Mouse (Mus musculus): Measurements from ENCODE around the gene Slc6a16. TPM values are rescaled to one million over a fixed set of nuclear protein-coding genes. Genes with fewer than 3 reads are reported as not detected.

The Slc6a16 gene
- polyA plus RNA-seq, 1 experiment: 0.32 TPM

DNA sequence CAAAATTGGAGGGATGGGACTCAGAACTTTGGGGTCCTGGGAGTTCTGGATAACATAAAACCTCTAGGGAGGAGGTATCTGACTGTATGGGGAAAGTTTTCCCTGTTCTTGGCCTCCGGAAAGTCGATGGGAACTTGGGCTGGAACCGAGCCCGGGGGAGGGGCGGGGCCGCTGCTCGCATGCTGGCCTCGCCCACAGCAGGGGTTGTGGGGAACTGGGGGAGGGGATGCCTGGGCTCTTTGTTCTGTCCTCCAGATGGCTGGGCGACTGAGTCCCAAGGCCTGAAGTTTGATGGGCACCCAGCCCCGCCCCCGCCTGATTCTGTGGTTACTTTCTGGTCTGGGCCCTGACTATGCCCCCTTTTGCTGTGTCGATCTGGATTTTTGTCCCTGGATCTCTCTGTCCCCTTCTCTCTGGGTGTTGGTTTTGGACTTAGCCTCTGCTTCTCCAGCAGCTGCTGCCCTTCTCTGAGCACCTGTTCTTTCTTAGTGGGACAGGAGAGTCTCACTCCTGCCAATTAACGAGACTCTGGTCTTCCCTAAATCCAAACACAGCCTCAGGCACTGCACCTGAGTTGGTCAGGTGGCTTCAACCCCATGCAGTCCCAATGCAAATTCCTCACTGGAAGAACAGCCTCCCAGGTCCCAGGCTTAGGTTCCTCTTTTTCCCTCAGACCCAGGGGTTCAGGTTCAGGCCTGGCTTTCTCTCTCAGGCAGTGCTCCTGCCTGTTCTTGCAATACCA, 24.3 kb upstream of the Slc6a16 start:
- DNase-seq (ENCODE audit: low read depth): no peak

DNA sequence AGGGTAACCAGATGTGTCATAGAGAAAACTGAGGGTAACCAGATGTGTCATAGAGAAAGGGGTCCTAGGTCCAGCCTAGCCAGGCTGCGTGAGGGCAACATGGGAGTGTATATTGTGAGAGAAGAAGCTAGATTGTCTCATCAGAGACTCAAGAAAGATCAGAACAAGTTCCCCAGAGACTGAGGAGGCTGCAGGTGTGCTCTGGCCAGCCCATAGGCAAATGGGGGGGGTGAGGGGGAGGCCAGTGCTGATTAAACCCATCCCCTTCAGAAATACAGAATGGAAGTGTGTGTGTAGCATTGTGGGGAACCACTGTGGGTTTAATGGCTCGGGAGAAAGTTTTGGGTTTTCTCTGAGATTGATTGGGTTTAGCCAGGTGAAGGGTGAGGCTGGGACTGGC, 19.2 kb upstream of the Slc6a16 start:
- DNase-seq (ENCODE audit: low read depth): no peak

DNA sequence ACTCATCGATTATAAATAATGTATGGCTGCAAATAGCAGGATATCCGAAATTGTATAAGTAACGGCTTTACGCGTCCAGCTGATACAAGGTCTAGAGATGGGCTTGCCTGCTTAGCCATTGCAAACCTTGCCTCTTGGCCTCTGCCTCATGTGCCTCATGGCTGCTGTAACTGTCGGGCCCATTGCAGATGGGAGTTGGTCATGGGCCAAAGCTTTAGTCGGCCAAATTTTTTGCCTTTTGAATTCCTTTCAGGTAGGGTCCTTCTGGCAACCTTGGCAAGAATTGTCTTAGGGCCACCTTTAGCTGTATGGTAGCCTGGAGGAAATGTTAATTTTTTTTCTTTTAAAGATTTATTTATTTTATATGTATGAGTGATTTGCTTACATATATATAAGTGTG, 16.1 kb upstream of the Slc6a16 start:
- DNase-seq (ENCODE audit: low read depth): no peak

DNA sequence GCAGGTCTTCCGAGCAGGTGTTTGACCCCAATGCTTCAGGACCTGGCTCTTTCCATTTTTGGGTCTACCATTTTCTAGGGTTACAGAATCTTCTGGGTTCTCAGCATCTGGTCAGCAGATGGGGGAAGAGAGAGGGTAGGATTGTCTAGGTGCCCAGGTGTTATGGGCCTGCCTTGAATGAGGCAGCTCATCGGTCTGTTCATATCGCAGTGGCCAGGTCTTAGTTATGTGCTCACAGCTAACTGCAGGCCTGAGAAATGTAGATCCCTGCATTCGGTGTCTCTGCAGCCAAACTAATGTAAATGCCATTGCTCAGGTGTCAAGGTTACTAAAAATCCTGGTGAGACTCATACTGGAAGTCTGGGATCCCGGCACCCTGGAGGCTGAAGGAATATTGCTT, 14.5 kb upstream of the Slc6a16 start:
- DNase-seq (ENCODE audit: low read depth): no peak

DNA sequence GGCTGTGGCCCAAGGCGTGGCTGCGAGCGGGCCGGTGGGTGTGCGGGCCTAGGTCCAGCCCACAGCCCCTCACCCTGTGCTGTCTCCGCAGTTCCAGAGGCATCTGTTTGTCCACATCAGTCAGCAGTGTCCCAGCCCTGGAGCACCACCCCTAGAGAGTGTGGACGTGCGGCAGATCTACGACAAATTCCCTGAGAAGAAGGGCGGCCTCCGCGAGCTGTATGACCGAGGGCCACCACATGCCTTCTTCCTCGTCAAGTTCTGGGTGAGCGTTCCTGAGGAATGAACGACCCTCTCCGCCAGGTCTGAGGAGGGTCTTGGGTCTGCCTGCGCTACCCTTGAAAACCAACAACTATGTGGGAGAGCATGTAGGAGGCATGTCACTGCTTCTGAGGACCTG, 12.3 kb upstream of the Slc6a16 start:
- DNase-seq (ENCODE audit: low read depth): no peak

DNA sequence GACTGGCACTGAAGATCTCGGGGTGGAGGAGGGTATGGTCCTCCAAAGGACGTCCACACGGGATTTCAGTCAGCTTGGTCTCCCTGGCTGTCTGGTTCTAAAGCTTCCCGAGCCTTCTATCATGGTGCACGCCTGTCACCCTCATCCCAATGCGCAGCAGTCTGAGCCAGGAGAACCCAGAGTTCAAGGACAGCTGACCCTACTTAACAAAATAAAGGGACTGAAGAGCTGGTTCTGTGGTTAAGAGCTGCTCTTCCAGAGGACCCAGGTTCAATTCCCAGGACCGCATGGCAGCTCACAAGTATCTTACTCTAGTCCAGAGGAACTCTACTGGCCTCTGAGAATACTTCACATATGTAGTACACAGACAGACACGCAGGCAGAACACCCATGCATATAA, 11.8 kb upstream of the Slc6a16 start:
- no peak for DNase-seq (ENCODE audit: low read depth)

DNA sequence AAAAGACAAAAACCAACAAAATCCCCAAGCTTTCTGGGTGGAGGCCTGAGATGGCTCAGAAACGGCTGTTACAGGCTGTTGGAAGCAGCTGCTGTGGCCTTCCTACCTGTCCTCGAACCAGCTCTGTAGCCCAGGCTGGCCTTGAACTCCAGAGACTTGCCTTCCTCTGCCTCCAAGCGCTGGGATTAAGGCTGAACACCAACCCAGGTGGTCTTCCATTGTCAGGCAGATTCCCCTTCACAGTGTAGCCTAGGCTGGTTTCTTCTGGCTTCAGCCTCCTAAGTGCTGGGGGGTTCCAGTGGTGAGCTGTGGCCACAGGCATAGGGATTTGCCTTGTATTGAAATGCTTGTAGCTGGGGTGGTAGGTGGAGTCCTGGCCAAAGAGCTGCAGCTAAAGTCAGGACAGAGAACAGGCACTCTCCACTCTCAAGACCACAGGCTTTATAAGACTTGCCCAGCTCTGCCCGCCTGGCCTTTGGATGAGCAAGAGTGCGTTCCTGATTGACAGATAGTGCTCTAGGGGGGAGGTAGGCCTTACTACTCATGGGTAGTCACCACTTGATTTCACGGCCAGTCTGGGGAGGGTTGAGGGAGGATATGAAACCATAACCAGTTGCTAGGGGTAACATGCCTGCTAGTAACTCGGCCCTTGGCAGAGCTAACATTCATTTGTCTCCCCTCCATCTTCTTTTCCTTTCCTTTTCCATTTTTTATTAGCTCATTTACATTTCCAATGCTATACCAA, 11.3 kb upstream of the Slc6a16 start:
- no peak for DNase-seq (ENCODE audit: low read depth)

DNA sequence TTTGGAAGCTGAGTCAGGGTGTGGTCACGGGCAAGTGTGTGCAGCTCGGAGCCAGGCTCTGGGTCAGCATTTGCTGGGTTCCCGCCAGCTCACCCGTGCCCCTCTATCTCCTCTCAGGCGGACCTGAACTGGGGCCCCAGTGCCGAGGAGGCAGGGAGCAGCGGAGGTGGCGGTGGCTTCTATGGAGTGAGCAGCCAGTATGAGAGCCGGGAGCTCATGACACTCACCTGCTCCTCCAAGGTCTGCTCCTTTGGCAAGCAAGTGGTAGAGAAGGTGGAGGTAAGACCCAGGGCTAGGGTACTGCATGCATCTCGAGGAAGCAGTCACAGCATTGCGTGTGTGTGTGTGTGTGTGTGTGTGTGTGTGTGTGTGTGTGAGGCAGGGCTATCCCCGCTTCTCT, 9.7 kb upstream of the Slc6a16 start:
- DNase-seq (ENCODE audit: low read depth): no peak

DNA sequence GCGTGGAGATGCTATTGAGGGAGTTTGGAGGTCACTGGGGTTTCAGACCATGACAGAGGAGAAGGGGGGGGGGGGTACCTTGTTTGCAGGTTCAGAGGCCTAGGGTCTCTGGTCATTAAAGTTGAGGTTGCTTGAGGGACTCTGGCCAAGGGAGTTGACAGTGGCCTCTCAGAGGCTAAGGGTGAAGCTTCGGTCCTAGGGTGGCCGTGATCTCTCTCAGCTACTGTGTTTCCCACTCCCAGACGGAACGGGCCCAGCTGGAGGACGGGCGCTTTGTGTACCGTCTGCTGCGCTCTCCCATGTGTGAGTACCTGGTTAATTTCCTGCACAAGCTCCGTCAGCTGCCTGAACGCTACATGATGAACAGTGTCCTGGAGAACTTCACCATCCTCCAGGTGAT, 8.9 kb upstream of the Slc6a16 start:
- DNase-seq (ENCODE audit: low read depth): no peak

DNA sequence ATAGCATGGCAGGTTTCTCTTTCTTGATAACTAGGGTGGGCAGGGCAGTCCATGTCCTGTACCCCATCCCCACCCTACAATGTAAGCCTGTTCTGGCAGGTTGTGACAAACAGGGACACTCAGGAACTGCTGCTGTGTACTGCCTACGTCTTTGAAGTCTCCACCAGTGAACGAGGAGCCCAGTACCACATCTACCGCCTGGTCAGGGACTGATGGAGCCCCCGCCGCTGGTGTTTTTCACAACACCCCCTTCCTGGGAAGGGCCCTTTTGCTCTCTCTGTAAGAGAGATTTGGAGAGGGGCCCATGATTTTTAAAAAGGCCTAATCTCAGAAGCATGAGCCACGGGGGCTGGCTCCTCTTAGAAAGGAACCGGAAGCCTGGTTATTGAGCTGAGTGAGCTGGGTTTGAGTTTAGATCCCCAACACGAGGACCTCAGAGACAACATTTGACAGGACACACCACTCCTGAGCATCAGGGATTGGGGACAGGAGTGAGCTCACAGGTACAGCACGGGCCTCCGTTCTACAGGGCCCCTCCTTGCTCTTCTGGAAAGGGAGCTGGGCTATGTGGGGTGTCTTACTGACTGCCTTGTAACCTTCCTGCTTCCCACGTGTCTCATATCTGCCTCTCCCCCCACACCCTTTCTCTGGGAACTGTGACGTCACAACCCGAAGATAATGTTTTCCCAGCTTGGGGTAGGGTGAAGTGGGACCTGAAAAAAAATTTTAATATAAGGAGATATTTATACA, 8.0 kb upstream of the Slc6a16 start:
- no peak for DNase-seq (ENCODE audit: low read depth)

DNA sequence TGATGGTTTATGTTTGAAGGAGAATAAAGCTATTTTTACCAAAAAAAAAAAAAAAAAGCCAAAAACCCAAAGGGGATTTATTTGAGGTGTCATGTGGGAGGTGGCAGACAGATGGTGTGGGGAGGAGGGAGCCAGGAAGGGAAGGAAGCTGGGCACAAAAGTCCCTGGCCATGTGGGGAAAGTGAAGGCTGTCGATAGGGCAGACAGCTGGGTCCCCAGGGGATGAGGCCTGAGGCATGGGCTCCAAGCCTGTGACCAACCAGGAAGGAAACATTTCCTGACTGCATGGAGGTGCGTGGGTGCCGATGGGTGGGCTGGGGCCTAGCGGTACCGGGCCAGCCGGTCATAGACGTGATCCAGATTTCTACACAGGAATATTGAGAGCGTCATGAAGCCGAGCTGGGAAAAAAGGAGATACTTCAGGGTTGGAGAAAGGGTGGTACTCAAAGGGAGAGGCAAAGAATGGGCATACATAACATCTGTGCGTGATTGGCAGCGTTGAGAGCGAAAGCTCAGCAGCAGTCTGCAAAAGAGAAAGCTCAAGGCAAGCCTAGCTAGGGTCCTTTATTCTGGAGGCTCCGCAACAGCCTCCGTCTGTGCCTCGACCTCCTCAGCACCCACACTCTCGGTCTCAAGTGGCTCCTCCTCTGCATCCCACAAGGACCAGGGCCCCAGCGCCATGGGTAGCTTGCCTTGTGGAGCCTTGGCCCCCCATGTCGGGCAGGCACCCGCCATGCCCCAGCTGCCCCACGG, 7.1 kb upstream of the Slc6a16 start:
- no peak for DNase-seq (ENCODE audit: low read depth)

DNA sequence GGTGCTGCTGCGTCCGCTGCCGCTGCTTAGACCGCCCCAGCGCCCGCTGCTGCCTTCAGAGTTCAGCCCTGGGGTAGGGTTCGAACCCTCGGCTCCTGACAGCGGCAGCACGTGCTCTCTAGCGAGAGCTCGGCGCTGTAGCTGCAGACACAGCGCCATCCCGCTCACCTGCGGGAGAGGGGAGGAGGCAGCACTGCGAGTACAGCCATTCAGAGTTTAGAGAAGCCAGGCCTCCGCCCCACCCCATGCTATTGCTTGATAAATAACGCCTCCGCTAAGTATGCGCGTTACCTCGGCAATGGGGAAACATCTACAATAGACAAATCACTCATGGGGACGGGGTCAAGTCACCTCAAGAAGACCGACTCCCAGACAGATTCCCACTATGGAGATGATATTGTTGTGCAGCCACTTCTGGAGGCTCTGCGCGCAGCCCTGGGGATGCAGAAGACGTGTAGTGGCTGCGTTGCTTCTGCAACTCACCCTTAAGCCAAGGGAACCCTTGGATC, 6.5 kb upstream of the Slc6a16 start:
- no peak for DNase-seq (ENCODE audit: low read depth)

DNA sequence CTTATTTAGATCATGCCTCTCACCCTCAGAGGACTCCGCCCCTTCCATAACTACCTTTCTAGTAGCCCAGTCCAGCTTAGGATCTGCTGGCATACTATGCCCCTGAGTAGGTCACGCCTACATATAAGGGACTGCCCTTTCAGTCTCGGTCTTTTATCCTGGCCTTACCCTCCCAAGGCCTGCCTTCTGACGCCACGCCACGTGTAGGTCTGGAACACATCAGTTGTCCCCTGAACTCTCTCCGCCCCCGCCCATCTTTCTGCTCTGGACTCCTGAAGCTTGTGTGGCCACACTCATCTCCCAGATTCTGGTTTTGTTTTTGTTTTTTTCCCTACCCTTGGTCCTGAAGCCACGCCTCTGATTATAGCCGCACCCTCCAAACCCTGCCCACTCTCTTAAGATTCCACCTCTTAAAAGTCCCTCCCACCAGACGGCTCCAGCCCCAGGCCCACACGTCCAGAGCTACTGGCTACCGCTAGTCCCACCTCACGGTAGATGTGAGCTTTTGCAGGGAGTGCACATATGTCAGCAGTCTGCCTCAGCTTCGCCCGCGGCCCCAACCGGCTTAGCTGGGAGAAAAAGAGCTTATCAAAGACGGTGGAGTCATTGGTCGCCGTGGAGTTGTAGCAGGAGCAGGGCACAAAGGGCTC, 5.8 kb upstream of the Slc6a16 start:
- DNase-seq (ENCODE audit: low read depth): no peak

DNA sequence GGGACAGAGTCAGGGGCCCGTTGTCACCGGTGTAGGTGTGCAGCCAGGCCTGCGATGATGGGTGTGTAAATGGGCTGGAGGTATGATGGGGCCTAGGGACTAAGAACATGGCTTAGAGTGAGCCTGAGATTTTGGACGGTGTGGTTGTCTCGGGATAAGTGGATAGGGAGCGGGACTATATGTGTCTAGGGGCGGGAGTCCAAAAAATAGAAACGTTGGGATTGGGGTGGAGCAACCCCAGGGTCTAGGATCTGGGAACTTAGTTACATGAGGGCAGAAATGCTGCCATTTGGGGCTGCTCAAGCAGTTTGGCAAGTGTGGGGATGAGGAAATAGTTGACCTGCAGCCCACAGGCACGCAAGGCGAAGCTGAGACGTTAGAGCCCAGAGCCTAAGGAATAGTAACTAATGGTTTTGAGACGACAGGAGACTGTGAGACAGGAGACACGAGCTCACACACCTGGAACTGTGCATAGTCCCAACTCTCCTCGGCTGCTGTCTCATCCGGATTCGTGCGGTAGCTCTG, 5.2 kb upstream of the Slc6a16 start:
- DNase-seq (ENCODE audit: low read depth): no peak

DNA sequence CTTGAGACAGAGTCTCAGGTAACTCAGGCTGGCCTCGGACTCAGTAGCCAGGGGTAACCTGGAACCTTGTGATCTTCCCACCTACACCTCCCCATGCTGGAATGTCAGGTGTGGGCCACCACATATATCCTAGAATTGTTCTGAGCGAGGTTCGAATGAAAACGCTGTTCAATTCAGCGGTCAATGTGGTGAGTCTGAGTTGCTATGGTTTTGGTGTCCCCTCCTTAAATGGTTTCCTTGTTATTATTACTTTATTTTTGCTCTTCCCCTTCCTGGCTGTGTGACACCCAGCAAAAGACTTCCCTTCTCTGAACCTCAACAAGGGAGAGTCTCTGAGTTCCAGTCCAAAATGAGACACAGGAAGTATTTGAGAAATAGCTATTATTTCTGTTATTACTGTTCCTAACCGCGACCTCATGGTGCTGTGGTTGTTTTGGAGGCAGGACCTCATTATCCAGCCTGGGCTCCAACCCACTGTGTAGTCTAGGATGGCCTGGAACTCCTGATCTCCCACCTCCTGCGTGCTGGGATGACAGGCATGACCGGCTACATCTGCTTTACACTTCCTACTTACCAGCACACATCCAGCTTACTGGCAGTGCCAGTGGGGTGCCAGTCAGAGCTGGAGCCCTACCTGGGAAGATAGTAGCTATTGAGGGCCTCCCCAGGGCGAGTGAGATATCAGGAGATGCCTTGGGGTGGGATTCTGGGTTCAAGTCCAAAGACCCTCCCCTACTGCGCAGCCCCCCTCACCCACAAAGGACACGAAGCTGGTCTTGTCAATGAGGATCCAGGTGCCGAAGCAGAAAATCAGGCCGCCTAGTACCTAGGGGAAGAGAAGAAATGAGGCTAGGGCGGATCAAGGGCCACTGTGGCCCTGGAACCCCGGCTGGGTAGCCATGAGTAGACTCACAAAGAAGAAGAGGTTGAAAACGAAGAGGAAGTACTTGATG, 2.9 kb upstream of the Slc6a16 start:
- no peak for DNase-seq (ENCODE audit: low read depth)

DNA sequence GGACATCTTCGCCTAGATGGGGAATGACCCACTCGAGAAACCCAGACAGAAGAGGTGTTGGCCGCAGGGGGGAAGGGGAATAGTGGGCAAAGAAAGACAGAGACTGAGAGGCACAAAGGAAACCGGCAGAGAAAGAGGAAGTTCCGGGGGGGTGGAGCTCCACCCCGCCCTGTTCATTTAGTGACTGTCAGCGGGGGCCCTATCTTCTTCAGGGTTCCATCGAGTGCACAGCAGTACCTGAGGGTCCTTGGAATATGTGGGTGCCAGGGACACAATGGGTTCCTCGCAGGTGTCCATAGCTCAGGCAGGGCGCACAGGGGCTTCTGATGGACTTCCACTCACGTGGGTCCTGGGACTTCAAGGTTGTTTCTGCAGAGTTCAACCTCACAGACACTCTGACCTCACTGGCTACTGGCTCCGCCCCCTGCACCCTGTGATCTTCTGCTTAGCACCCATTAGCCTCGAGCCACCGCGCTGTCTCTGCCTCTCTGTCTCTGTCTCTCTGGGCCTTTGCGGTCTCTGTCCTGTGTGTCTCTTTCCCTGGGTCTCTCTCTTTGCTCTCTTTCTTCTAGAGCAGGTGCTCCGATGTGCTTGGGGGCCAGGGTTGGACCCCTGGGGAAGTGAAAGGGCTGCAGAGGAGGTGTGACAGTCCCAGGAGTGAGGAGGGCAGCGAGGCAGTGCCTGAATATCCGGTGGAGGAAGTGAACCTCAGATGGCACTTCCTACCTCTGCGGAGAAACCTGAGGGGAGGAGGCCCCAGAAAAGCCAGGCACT, 2.0 kb upstream of the Slc6a16 start, which contains the start of gene Cd37:
Gene Cd37 (minus strand): TSS at position 393 of the 774 bp plus-strand sequence.
- no peak for DNase-seq (ENCODE audit: low read depth)

DNA sequence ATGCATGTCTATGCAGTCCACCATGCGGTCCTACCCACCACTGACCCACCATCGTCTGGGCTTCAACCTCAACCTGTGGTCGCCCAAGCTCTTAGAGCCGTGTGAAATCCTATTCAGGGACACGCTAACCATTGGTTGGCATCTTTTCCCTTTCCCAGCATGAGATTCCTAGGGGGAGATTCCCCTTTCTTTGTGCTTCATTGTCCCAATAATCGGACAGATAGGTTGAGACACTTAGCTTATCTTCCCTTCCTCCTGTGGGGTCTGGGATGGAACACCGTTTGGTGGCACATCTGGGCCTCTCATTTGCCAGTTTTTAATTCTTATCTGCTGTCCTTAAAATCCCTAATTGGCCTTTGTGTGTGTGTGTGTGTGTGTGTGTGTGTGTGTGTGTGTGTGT, 776 bp upstream of the Slc6a16 start:
- DNase-seq (ENCODE audit: low read depth): no peak

DNA sequence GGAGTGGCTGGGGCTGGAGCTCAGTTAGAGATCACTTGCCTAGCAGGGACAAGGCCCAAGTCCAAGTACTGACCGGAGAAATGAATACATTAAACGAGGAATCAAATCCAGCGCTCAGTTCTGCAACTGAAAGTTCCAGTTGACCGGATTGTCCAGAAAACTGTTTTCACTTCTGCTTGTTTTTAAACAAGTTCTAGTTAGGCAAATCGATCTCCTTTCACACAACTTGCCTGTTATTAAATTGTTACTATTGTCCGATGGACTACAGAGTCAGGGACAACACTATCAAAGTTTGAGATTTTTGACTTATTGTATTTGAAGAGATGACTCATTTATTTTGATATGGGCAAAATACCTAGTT, 484 bp downstream of the Slc6a16 start:
- no peak for DNase-seq (ENCODE audit: low read depth)

DNA sequence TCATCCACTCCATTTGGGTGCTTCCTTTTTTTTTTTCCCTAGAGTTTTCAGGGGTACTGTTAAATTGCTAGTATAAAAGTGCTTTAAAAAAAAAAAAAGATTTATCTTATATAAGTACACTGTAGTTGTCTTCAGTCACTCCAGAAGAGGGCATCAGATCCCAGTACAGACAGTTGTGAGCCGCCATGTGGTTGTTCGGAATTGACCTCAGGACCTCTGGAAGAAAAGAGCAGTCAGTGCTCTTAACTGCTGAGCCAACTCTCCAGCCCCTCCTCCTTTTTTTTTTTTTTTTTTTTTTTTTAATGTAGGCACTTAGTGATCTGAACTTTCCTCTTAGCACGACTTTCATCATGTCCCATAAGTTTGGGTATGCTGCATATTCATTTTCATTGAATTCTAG, 6.8 kb downstream of the Slc6a16 start:
- DNase-seq (ENCODE audit: low read depth): no peak
